Mouse (Mus musculus) neural tube, embryonic 10.5 days (tissue): ENCODE measurements around the gene Gstm6.
"Not testable (repeated sequence)": the region's sequence is repeated elsewhere in the genome, so short reads cannot be mapped to it uniquely, and the experiment has no call there.

Experiments
- DNase-seq: peaks from one replicate; pipeline ENCODE4 v3.0.0-alpha.2; 2017; ENCODE audit warnings: low spot score; ENCODE audit errors: extremely low spot score

The Gstm6 gene

DNA sequence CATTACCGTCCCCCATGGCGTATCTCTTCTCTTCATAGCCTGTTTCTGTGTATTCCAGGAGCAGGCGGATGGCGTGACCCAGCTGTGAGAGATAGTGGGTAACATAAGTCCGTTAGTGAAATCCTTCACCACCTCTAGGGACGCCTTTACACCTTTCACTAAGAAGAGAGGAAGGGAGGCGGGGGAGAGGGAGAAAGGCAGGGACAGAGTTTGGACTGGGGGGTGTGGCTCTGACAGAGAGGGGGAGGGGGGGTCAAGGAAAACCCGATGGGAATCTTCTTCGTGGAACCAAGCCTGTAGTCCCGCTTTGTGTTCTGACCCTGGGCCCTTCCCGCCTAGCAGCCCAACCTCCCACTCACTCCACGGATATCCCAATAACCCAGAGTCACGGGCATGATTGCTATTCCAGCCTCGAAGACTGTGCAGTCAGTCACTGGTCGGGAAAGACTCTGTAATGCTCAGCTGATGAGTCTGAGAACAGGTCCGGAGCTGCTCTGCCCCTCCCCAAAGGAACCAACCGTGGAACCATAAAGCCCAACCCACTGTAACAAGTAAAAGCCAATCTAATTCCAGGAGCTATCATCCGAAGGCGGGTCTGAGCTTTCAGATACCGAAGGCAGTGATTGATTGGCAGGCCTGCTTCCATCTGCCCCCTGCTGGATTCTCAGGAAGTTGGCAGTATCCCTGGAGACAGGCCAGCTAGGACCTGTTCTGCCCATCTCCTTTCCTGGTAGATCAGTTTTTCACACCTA, at the start of gene Gstm6:
Gene Gstm6 (minus strand): TSS at position 511 of the 752 bp plus-strand sequence.
- DNase-seq, result peak; percentile 32

DNA sequence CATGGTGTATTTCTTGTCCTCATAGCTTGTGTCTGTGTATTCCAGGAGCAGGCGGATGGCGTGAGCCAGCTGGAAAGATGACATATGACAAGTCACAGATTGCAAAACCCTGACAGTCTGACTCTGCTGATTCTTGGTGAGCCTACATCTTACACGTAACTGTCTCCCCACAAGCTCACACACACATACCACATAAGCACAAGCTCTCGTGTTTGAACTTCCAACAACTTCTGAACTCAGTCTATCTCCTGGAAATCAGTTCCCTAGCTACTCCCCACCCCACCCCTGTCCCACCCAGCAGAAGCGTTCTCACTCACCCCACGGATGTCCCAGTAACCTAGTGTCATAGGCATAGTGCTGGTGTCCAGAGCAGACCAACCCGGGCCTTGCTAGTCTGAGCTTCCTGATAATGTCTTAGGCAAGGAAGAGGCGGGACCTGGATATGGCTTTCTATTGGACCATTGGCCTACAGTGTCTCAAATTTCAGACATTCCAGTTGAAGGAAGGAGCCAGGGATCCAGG, 42.6 kb upstream of the Gstm6 start, which contains the start of gene Gstm2:
Gene Gstm2 (minus strand): TSS at position 413 of the 522 bp plus-strand sequence.
- DNase-seq, result peak; percentile 36

DNA sequence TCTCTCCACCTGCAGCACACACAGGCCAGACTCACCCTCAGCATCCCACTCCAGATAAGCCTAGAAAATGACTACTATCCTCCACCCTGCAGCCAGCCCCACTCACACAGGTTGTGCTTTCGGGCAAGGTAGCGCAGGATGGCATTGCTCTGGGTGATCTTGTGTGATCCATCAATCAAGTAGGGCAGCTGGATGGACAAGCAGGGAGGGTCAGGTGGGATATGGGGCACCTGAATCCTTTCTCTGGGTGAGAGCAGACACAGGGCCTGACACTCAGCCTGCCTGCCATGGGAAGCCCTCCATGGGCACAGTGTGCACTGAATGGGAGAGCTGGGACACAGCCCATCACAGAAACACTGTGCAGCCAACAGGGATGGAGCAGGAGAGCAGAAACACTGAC, 41.6 kb upstream of the Gstm6 start:
- DNase-seq, result not testable (repeated sequence)

DNA sequence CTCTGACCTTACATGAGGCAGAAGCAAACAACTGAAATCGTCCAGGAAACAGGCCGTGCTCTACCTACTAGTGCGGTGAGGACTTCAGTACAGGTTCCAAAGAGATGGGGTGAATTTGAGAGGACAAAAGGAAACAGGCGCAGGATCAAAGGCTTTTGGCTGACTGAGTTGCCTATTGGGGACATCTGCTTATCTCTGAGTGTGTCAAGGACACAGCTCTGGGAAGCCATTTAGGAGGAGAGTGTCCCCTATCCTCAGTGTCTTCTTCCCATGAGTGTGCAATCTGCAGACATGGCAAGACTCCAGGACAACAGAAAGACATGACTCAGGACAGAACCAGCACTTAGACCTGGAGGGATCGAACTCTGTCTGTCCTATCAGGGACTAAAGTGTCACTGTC, 40.9 kb upstream of the Gstm6 start:
- no peak for DNase-seq

GRCm38 (mm10) chr3:107983771-107984170, 40.2 kb upstream of the Gstm6 start:
- DNase-seq, result no peak

DNA sequence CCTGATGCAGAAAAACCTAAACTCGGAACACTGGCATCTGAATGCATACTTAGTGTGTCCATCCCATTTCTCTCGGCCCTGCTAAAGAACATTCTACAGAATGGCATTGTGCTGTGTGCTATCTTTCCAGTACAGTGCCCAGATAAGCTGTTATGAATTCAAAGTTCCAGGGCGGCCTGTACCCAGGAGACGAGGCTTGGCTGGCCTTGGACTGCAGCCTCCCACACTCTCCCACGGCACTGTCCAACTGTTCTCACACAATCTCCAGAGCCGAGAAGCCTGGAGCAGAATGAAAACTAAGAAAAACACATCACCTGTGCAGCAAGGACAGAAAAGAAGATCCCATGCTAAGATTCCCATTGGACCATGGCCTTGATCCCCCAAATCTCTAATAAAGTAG, 39.2 kb upstream of the Gstm6 start:
- DNase-seq, result no peak

- DNase-seq, result no peak
These were observed 37.7 kb upstream of the Gstm6 start for GRCm38 (mm10) chr3:107981261-107981660.

DNA sequence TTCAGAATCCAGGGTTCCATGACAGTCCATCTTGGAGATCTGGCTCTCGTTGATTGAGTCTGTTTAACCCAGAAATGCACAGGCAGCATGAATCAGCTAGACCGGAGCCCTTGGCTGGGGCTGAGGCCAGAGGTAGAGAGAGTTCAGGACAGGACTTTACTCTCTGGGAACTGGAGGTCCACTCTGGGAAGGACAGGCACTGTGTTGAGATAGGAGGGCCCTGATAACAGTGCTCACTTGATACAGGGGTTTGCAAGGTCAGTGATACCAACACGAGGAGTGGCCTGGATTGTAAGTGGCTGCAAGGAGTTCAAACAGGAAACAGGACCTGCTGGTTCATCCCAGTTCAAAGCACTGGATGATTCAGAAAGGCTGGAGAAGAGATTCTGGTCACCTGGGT, 34.1 kb upstream of the Gstm6 start:
- no peak for DNase-seq

DNA sequence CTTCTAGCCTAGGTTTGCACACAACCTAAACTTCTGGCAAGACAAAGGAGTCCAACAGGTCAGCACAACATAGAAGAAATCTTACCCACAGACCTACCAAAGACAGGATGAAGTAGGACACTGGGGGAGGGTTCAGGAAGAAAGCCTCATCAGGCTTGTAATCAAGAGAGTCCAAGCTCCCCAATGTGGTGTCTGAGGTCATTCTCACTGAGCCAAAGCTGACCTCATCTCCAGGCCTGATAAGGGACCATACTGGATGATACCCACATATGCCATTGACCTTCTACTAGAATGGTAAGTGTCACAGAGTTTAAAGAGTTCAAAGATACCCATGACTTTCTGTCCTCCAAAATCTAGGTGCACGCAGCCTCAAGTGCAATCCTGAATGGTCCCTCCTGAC, 30.7 kb upstream of the Gstm6 start:
- DNase-seq, result no peak

GRCm38 (mm10) chr3:107972070-107972469, 28.5 kb upstream of the Gstm6 start:
- no peak for DNase-seq

DNA sequence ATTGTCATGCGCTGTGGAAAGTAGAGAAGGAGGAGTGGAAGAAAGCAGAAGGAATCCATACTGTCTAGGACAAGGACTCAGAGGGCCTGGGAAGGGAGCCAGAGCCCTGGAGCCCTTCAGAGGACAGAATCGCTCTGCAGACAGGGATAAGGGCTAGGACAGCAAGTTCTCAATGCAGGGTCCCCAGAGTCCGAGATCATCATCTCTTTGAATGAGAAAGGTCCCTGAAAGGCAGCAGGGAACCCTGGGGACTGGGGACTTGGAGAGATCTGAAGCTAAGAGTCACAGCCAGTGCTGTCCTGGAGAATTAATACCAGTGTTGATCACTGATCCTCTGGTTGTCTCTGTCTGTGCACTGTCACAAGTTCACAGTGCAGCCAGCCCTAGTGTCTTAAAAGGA, 27.6 kb upstream of the Gstm6 start:
- DNase-seq, result not testable (repeated sequence)

DNA sequence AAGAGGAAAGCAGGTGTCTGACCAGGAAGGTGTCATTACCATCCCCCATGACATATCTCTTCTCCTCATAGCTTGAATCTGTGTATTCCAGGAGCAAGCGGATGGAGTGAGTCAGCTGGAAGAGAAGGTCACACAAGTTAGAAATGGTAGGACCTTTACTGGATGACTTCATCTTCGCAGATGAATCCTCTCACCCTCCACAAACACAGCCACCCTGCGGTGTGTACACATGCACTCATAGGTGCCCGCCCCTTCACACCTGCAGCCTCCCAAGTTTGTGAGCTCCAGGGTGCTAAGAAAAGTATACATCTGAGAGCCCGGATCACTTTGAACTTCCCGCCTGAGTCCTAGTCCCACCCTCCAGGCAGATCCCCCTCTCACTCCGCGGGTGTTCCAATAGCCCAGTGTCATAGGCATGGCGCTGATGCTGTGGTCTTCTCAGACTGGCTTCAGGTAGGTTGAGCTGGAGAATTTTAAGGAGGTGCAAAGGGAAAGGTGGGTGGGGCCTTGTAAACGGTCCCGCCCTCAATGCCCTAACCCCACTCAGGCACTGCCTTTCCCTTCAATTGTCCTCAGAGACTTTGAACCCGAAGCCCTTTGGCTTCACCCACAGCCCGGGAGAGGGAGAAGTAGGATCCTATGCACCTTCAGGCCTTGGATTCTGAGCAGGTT, 25.3 kb upstream of the Gstm6 start, which contains the start of gene Gstm3:
Gene Gstm3 (minus strand): TSS at position 560 of the 672 bp plus-strand sequence.
- no peak for DNase-seq

DNA sequence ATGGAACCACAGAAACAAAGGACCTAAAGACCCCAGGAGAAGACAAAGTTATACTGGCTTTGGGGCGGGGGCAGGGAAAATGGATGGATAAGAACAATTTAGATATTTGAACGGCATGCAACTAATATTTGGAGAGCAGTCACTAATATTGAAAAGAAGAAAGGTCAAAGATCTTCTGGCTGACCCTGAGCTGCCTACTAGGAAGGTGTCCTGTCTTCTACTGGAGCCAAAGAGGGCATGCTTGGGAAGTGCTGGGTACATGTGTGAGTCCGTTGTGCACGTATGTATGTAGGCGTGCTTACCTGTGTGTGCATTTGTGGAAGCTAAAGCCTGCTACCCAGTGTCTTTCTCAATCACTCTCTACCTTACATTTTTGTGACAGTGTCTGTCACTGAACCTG, 23.1 kb upstream of the Gstm6 start:
- no peak for DNase-seq

GRCm38 (mm10) chr3:107965592-107965991, 22.0 kb upstream of the Gstm6 start:
- no peak for DNase-seq

GRCm38 (mm10) chr3:107964656-107965308, 21.2 kb upstream of the Gstm6 start:
- no peak for DNase-seq

GRCm38 (mm10) chr3:107964026-107964425, 20.5 kb upstream of the Gstm6 start:
- no peak for DNase-seq

DNA sequence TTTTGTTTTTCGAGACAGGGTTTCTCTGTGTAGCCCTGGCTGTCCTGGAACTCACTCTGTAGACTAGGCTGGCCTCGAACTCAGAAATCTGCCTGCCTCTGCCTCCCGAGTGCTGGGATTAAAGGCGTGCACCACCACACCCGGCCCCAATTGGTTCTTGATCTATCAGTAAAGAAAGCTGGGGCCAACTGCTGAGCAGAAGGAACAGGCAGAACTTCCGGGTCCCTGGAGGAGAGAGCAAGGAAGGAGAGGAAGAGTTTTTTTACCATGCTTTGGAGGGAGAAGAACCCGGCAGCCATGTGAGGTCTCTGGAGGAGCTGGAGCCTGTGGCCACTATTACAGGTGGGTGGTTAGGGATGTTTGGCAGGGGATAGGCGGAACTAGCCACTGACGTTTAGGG, 11.7 kb upstream of the Gstm6 start:
- not testable (repeated sequence) for DNase-seq

DNA sequence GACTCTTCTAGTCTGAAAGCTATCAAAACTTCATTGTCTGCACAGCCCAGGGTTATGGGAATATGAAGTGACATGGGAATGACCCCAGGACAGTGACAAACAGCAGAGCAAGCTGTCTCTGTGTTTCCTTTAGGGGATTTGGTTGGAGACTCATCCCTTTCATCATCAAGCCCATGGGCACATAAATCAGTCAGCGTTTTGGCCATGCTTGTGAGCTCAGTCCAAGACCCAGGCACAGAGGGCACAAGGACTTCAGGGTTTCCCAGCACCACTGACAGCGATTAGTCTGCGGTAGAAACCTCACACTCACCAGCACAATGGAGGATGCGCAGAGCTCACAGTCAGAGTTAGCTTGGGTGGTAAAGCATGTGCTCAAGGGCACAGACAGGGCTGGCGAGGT, 10.4 kb upstream of the Gstm6 start:
- DNase-seq, result no peak

GRCm38 (mm10) chr3:107953328-107953755, 9.8 kb upstream of the Gstm6 start:
- DNase-seq, result peak; percentile 39

GRCm38 (mm10) chr3:107950531-107950930, 7.0 kb upstream of the Gstm6 start:
- no peak for DNase-seq

DNA sequence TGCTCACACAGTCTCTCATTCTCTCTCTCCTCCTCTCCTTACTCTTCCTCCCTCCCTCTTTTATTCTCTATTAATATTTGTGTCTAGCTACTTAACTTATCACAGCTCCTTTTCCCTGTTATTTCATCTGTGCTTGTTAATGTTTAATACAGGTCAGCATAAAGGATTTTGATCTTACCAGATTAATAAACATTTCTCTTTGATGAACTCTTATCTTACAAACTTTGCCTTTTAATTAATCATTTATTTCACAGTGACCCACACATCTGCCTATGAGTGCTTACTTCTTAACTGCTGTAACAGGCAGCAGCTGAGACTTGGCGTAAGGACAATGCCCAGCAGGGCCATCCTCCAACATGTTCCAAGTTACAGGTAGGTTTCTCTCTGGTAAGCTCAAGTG, 5.9 kb upstream of the Gstm6 start:
- not testable (repeated sequence) for DNase-seq

DNA sequence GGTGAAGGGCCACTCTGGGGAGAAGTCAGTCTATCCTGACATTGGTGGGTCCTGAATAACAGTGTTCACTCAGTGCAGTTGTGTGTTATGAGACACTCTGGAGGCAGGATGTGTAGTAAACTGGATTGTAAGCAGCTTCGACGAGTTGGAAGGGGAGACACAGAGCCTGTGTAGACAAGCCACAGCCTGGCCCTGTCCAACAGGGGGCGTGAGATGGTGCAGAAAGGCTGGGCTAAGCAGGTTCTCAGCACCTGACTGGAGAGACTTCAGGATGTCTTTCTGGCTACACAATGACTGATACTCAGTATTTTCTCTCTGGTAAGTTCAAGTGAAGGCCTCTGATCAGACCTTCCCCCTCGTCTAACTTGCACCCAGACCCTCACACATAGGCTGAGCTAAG, 2.2 kb upstream of the Gstm6 start:
- no peak for DNase-seq
